Mouse (Mus musculus): ENCODE data around the gene Parp8.

- TF ChIP-seq EP300 (IDR thresholded peaks at IDR 0.05; ENCODE audit: low read depth): no peak
- no peak for TF ChIP-seq CTCF (IDR thresholded peaks at IDR 0.05; ENCODE audit: low read depth)
Observed at GRCm38 (mm10) chr13:117026276-117026780, 991 bp upstream of the Parp8 start.
